Mouse (Mus musculus): ENCODE results near the gene Adra2b.

GRCm38 (mm10) chr2:127383881-127384280, 20.9 kb downstream of the Adra2b start:
- TF ChIP-seq CTCF (IDR thresholded peaks at IDR 0.05; ENCODE audit: low read depth) (no peak), EP300 (optimal IDR thresholded peaks at IDR 0.05) (no peak)
